Mouse (Mus musculus): ENCODE results near the gene Kansl3. TPM values are rescaled to one million over a fixed set of nuclear protein-coding genes. Genes with fewer than 3 reads are reported as not detected.
A peak's percentile ranks its signal among the peaks of the same experiment; 100 is the strongest.

The Kansl3 gene
- total and polyA plus RNA-seq, 3 experiments, result 35.4 to 52.8 (median 49.7) TPM

DNA sequence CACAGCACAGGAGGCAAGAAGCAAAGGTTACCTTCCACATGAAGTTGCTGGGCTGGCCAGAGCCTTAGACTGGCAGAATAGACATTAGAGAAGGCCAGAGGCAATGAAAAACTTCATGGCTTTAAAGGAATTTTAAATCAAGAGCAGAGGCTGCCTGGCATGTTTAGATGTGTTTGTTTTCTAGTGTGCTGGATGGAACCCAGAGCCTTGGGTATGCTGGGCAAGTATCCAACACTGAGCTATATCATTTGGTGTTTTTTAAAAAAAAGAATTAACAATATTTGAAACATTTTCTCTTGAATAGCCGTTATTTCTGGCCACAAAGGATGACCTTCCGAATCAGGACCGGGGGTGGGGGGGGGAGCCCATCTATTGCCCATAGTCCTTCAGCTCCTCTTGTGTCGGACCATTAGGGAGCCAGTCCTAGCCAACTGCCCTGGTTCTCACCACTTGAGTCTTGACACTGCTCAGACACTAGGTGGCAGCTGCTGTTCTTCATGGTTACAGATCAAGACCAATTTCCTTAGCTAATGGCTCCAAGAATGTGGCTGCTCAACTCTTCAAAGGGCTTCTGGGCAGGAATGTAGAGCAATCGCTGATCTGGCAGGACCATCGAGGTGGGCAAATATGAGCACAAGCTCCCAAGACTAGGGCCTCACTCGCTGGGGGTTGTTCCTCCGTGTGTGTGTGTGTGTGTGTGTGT is 45.1 kb downstream of the Kansl3 start:
- H3K27me3 ChIP-seq (ENCODE audit: control insufficient read depth, insufficient read depth, low read length), result no peaks in the 10 kb centered on the region
- DNase-seq, result peak in 1 of 2 experiments; percentile 52
- WGBS, result 30% methylated on average over 8 of the region's 8 CpGs
- no peak overlapping the region for H3K4me3 ChIP-seq
- no peak overlapping the region for H3K9ac ChIP-seq (ENCODE audit: low read depth, low read length)
- intact Hi-C loops (cut with DNase I), result loop anchor here (2.0 kb wide), 2 partner anchors 169 to 177 kb away; no protein-coding TSS in a partner anchor
- H3K79me2 ChIP-seq (replicated peaks; ENCODE audit: control insufficient read depth, insufficient read depth, low read length), result no peaks in the 10 kb centered on the region
- TF ChIP-seq CTCF (IDR thresholded peaks at IDR 0.05), result peak; percentile 76
- TF ChIP-seq POLR2A (IDR thresholded peaks at IDR 0.05; ENCODE audit: insufficient read depth, low read depth, low read length), result no peak
- TF ChIP-seq EP300 (IDR thresholded peaks at IDR 0.05; ENCODE audit: insufficient read depth, low read depth, low read length), result peak; percentile 49; the same call in 1 of the 2 replicates
- H3K4me1 ChIP-seq (ENCODE audit: control insufficient read depth, insufficient read depth, low read length), result no peaks in the 10 kb centered on the region
- H3K27ac ChIP-seq, result no peak overlapping the region
- no peaks in the 10 kb centered on the region for H3K36me3 ChIP-seq (ENCODE audit: control insufficient read depth, insufficient read depth, low read length)

- 61% methylated on average over 9 of the region's 9 CpGs for WGBS
- Histone ChIP-seq H3K4me1 (ENCODE audit: control insufficient read depth, insufficient read depth, low read length) (no peaks in the 10 kb centered on the region), H3K79me2 (replicated peaks; ENCODE audit: control insufficient read depth, insufficient read depth, low read length) (no peaks in the 10 kb centered on the region), H3K9ac (ENCODE audit: low read depth, low read length) (no peak overlapping the region), H3K27me3 (ENCODE audit: control insufficient read depth, insufficient read depth, low read length) (no peaks in the 10 kb centered on the region), H3K27ac (no peak overlapping the region), H3K4me3 (no peak overlapping the region), H3K36me3 (ENCODE audit: control insufficient read depth, insufficient read depth, low read length) (no peaks in the 10 kb centered on the region)
- DNase-seq, result no peak
- intact Hi-C loops (cut with DNase I), result no loop called here
- no peak for TF ChIP-seq CTCF (IDR thresholded peaks at IDR 0.05)
- no peak for TF ChIP-seq EP300 (IDR thresholded peaks at IDR 0.05; ENCODE audit: insufficient read depth, low read depth, low read length)
- no peak for TF ChIP-seq POLR2A (IDR thresholded peaks at IDR 0.05; ENCODE audit: insufficient read depth, low read depth, low read length)
Observed at GRCm38 (mm10) chr1:36323076-36323475, 45.9 kb downstream of the Kansl3 start.

- Histone ChIP-seq H3K4me1 (ENCODE audit: control insufficient read depth, insufficient read depth, low read length) (no peaks in the 10 kb centered on the region), H3K27ac (no peak overlapping the region), H3K9ac (ENCODE audit: low read depth, low read length) (no peak overlapping the region), H3K27me3 (ENCODE audit: control insufficient read depth, insufficient read depth, low read length) (no peaks in the 10 kb centered on the region), H3K79me2 (replicated peaks; ENCODE audit: control insufficient read depth, insufficient read depth, low read length) (no peaks in the 10 kb centered on the region), H3K36me3 (ENCODE audit: control insufficient read depth, insufficient read depth, low read length) (no peaks in the 10 kb centered on the region), H3K4me3 (no peak overlapping the region)
- peak; percentile 62 for TF ChIP-seq CTCF (IDR thresholded peaks at IDR 0.05)
- TF ChIP-seq EP300 (IDR thresholded peaks at IDR 0.05; ENCODE audit: insufficient read depth, low read depth, low read length), result no peak
- no peak for TF ChIP-seq POLR2A (IDR thresholded peaks at IDR 0.05; ENCODE audit: insufficient read depth, low read depth, low read length)
- WGBS, result 76% methylated on average over 11 of the region's 11 CpGs
- no peak for DNase-seq
- intact Hi-C loops (cut with DNase I), result no loop called here
Observed at GRCm38 (mm10) chr1:36321829-36322573, 47.0 kb downstream of the Kansl3 start.

- DNase-seq, result no peak
- Histone ChIP-seq H3K4me1 (ENCODE audit: control insufficient read depth, insufficient read depth, low read length) (no peaks in the 10 kb centered on the region), H3K9ac (ENCODE audit: low read depth, low read length) (no peak overlapping the region), H3K36me3 (ENCODE audit: control insufficient read depth, insufficient read depth, low read length) (no peaks in the 10 kb centered on the region), H3K27me3 (ENCODE audit: control insufficient read depth, insufficient read depth, low read length) (no peaks in the 10 kb centered on the region), H3K27ac (no peak overlapping the region), H3K79me2 (replicated peaks; ENCODE audit: control insufficient read depth, insufficient read depth, low read length) (no peaks in the 10 kb centered on the region), H3K4me3 (no peak overlapping the region)
- TF ChIP-seq EP300 (IDR thresholded peaks at IDR 0.05; ENCODE audit: insufficient read depth, low read depth, low read length) (no peak), POLR2A (IDR thresholded peaks at IDR 0.05; ENCODE audit: insufficient read depth, low read depth, low read length) (no peak), CTCF (IDR thresholded peaks at IDR 0.05) (no peak)
- intact Hi-C loops (cut with DNase I), result no loop called here
- WGBS, result 89% methylated on average over 2 of the region's 2 CpGs
Observed at GRCm38 (mm10) chr1:36321164-36321563, 47.8 kb downstream of the Kansl3 start.

- Histone ChIP-seq H3K79me2 (replicated peaks; ENCODE audit: control insufficient read depth, insufficient read depth, low read length) (no peaks in the 10 kb centered on the region), H3K27ac (no peak overlapping the region), H3K36me3 (ENCODE audit: control insufficient read depth, insufficient read depth, low read length) (no peaks in the 10 kb centered on the region), H3K4me3 (no peak overlapping the region), H3K27me3 (ENCODE audit: control insufficient read depth, insufficient read depth, low read length) (no peaks in the 10 kb centered on the region), H3K9ac (ENCODE audit: low read depth, low read length) (no peak overlapping the region), H3K4me1 (ENCODE audit: control insufficient read depth, insufficient read depth, low read length) (no peaks in the 10 kb centered on the region)
- DNase-seq, result no peak
- WGBS, result 83% methylated on average over 2 of the region's 2 CpGs
- intact Hi-C loops (cut with DNase I), result no loop called here
- TF ChIP-seq POLR2A (IDR thresholded peaks at IDR 0.05; ENCODE audit: insufficient read depth, low read depth, low read length) (no peak), CTCF (IDR thresholded peaks at IDR 0.05) (no peak), EP300 (IDR thresholded peaks at IDR 0.05; ENCODE audit: insufficient read depth, low read depth, low read length) (no peak)
Observed at GRCm38 (mm10) chr1:36315776-36316100, 53.2 kb downstream of the Kansl3 start.
